Mouse (Mus musculus) adrenal gland, adult 8-10 months (tissue): ENCODE measurements around the gene Traf6. TPM values are rescaled to one million over a fixed set of nuclear protein-coding genes. Genes with fewer than 3 reads are reported as not detected.
"Not testable (repeated sequence)": the region's sequence is repeated elsewhere in the genome, so short reads cannot be mapped to it uniquely, and the experiment has no call there.

ENCODE experiments used
- DNase-seq: peaks from one replicate; pipeline ENCODE4 v3.0.0; 2022
- total RNA-seq, 4 experiments: library from RNA; stranded (reverse); gene quantifications; 2 replicates each; pipeline ENCODE4 v1.2.4; 2022

The Traf6 gene
- total RNA-seq, 4 experiments from 2014 or later, result 20.3 to 25.4 (median 22.1) TPM

- no peak for DNase-seq
These were observed 15.5 kb downstream of the Traf6 start for GRCm38 (mm10) chr2:101693577-101694215.

GRCm38 (mm10) chr2:101695584-101695983, 17.4 kb downstream of the Traf6 start:
- DNase-seq, result no peak

- no peak for DNase-seq
These were observed 21.1 kb downstream of the Traf6 start for GRCm38 (mm10) chr2:101699284-101699683.

GRCm38 (mm10) chr2:101705941-101706485, 27.8 kb downstream of the Traf6 start:
- DNase-seq, result no peak

- DNase-seq, result no peak
These were observed 33.4 kb downstream of the Traf6 start for GRCm38 (mm10) chr2:101711608-101712007.

- DNase-seq, result no peak
These were observed 37.6 kb downstream of the Traf6 start for GRCm38 (mm10) chr2:101715650-101716323.

GRCm38 (mm10) chr2:101717162-101717561, 38.9 kb downstream of the Traf6 start:
- DNase-seq, result no peak

- no peak for DNase-seq
These were observed 43.6 kb downstream of the Traf6 start for GRCm38 (mm10) chr2:101721835-101722234.

- no peak for DNase-seq
These were observed 44.4 kb downstream of the Traf6 start for GRCm38 (mm10) chr2:101722370-101723332.

GRCm38 (mm10) chr2:101723333-101723881, 45.2 kb downstream of the Traf6 start:
- no peak for DNase-seq

GRCm38 (mm10) chr2:101727787-101728186, 49.6 kb downstream of the Traf6 start:
- no peak for DNase-seq

GRCm38 (mm10) chr2:101729472-101729871, 51.2 kb downstream of the Traf6 start:
- no peak for DNase-seq

GRCm38 (mm10) chr2:101730972-101731371, 52.7 kb downstream of the Traf6 start:
- DNase-seq, result no peak

- no peak for DNase-seq
These were observed 54.6 kb downstream of the Traf6 start for GRCm38 (mm10) chr2:101732777-101733210.

GRCm38 (mm10) chr2:101733564-101733963, 55.3 kb downstream of the Traf6 start:
- no peak for DNase-seq

GRCm38 (mm10) chr2:101739914-101740313, 61.7 kb downstream of the Traf6 start:
- no peak for DNase-seq

- DNase-seq, result no peak
These were observed 63.4 kb downstream of the Traf6 start for GRCm38 (mm10) chr2:101741653-101742052.

GRCm38 (mm10) chr2:101742072-101742860, 64.0 kb downstream of the Traf6 start:
- no peak for DNase-seq

- DNase-seq, result not testable (repeated sequence)
These were observed 67.4 kb downstream of the Traf6 start for GRCm38 (mm10) chr2:101745656-101746055.

- no peak for DNase-seq
These were observed 68.3 kb downstream of the Traf6 start for GRCm38 (mm10) chr2:101746537-101746936.
